Mouse (Mus musculus) embryonic fibroblast, embryonic 13.5 days (primary cell): ENCODE data around the gene Cfl1. TPM values are rescaled to one million over a fixed set of nuclear protein-coding genes. Genes with fewer than 3 reads are reported as not detected.

Source experiments
- H3K27ac ChIP-seq: 2 replicates; pipeline ENCODE4 v1.5.1; 2012; ENCODE audit warnings: low read length, control low read depth, inconsistent platforms; ENCODE audit not compliant: insufficient read depth
- H3K4me1 ChIP-seq: 2 replicates; pipeline ENCODE4 v1.6.1; 2011; ENCODE audit warnings: low read length; ENCODE audit not compliant: control insufficient read depth, insufficient read depth
- H3K4me3 ChIP-seq: 2 replicates; pipeline ENCODE4 v1.5.1; 2011; ENCODE audit warnings: mild to moderate bottlenecking, control low read depth, low read length; ENCODE audit not compliant: insufficient read depth
- CTCF ChIP-seq: IDR thresholded peaks from 2 replicates; pipeline ENCODE4 v1.5.1; 2011; ENCODE audit warnings: mild to moderate bottlenecking, control low read depth, low read length, moderate library complexity, borderline replicate concordance; ENCODE audit not compliant: insufficient read depth
- POLR2A ChIP-seq: IDR thresholded peaks from 2 replicates; pipeline ENCODE4 v1.6.1; 2011; ENCODE audit warnings: low read depth, mild to moderate bottlenecking, control low read depth, low read length, moderate library complexity
- polyA plus RNA-seq: library from polyadenylated mRNA; stranded (reverse); fragments of >200 nt; gene quantifications from 2 replicates; pipeline ENCODE4 v1.2.4, GENCODE M21; 2011; ENCODE audit warnings: low read depth; ENCODE audit not compliant: missing spikeins, insufficient read length

The Cfl1 gene
- polyA plus RNA-seq, 1 experiment, result 1,890 TPM

- TF ChIP-seq POLR2A (no peak), CTCF (no peak)
- Histone ChIP-seq H3K4me1 (peaks cover 14% of the 10 kb centered on the region; the same call in 1 of the 2 replicates), H3K4me3 (peak overlapping the region; percentile 70), H3K27ac (no peak overlapping the region)
Measured at GRCm38 (mm10) chr19:5455568-5455967, 34.7 kb upstream of the Cfl1 start.

- TF ChIP-seq CTCF, result no peak
- TF ChIP-seq POLR2A, result peak; percentile 1; the same call in 1 of the 2 replicates
- Histone ChIP-seq H3K4me1 (peaks cover 16% of the 10 kb centered on the region; the same call in 1 of the 2 replicates), H3K27ac (peak overlapping the region; percentile 66; the same call in 1 of the 2 replicates), H3K4me3 (peak overlapping the region; percentile 70)
Measured at GRCm38 (mm10) chr19:5456241-5456921, 33.9 kb upstream of the Cfl1 start.

GRCm38 (mm10) chr19:5456922-5457745 is 33.1 kb upstream of the Cfl1 start:
- peak; percentile 95 for TF ChIP-seq POLR2A
- no peak for TF ChIP-seq CTCF
- H3K27ac ChIP-seq, result peak overlapping the region; percentile 66
- H3K4me1 ChIP-seq, result peaks cover 21% of the 10 kb centered on the region; the same call in 1 of the 2 replicates
- H3K4me3 ChIP-seq, result peak overlapping the region; percentile 70

GRCm38 (mm10) chr19:5457746-5458442 is 32.4 kb upstream of the Cfl1 start, which contains the start of gene Ccdc85b:
Ccdc85b (minus strand) TSS chr19:5457894.
- TF ChIP-seq CTCF, result no peak
- TF ChIP-seq POLR2A, result no peak
- H3K4me1 ChIP-seq, result peaks cover 21% of the 10 kb centered on the region; the same call in 1 of the 2 replicates

GRCm38 (mm10) chr19:5459019-5459418 is 31.2 kb upstream of the Cfl1 start:
- Histone ChIP-seq H3K27ac (no peak overlapping the region), H3K4me3 (no peak overlapping the region), H3K4me1 (peaks cover 21% of the 10 kb centered on the region; the same call in 1 of the 2 replicates)
- TF ChIP-seq CTCF (no peak), POLR2A (no peak)

More at GRCm38 (mm10) chr19:5457746-5458442, 32.4 kb upstream of the Cfl1 start, which contains the start of gene Ccdc85b:
- peak within 1 kb of the TSS; percentile 66 for H3K27ac ChIP-seq
- peak within 1 kb of the TSS; percentile 70 for H3K4me3 ChIP-seq

GRCm38 (mm10) chr19:5459896-5460295 is 30.4 kb upstream of the Cfl1 start:
- Histone ChIP-seq H3K4me3 (peak overlapping the region; percentile 84; the same call in 1 of the 2 replicates), H3K4me1 (peaks cover 20% of the 10 kb centered on the region; the same call in 1 of the 2 replicates), H3K27ac (peak overlapping the region; percentile 82; the same call in 1 of the 2 replicates)
- TF ChIP-seq CTCF (no peak), POLR2A (0 out of 2 replicates have a peak, but pooled peaks have one; percentile 20)

- peak within 1 kb of the TSS; percentile 82 for H3K27ac ChIP-seq
- TF ChIP-seq POLR2A (peak; percentile 85), CTCF (no peak)
- H3K4me1 ChIP-seq, result peaks cover 16% of the 10 kb centered on the region; the same call in 1 of the 2 replicates
- H3K4me3 ChIP-seq, result peak within 1 kb of the TSS; percentile 84
Measured at GRCm38 (mm10) chr19:5460465-5460911, 29.8 kb upstream of the Cfl1 start, which contains the start of gene Fibp. Fibp (plus strand) TSS chr19:5460615.

- H3K4me1 ChIP-seq, result peaks cover 14% of the 10 kb centered on the region; the same call in 1 of the 2 replicates
- peak overlapping the region; percentile 84 for H3K4me3 ChIP-seq
- H3K27ac ChIP-seq, result no peak overlapping the region
- no peak for TF ChIP-seq POLR2A
Measured at GRCm38 (mm10) chr19:5461411-5461810, 28.8 kb upstream of the Cfl1 start.

- peaks cover 12% of the 10 kb centered on the region for H3K4me1 ChIP-seq
- no peak for TF ChIP-seq POLR2A
- no peak for TF ChIP-seq CTCF
- no peak overlapping the region for H3K27ac ChIP-seq
- H3K4me3 ChIP-seq, result no peak overlapping the region
Measured at GRCm38 (mm10) chr19:5463212-5463611, 27.0 kb upstream of the Cfl1 start.
